Mouse (Mus musculus): ENCODE measurements around the gene Tmem120b. TPM values are rescaled to one million over a fixed set of nuclear protein-coding genes. Genes with fewer than 3 reads are reported as not detected.

Tmem120b gene
- polyA plus RNA-seq, 1 experiment from 2014 or later, result 9.0 TPM

GRCm38 (mm10) chr5:123166437-123166836 is 98.2 kb downstream of the Tmem120b start:
- Histone ChIP-seq H3K4me1 (no peaks in the 10 kb centered on the region; the same call in 1 of the 2 replicates), H3K36me3 (replicated peaks) (peaks cover 53% of the 10 kb centered on the region), H3K27ac (no peak overlapping the region), H3K4me3 (replicated peaks) (no peak overlapping the region), H3K27me3 (no peaks in the 10 kb centered on the region), H3K4me2 (no peak overlapping the region), H3K9ac (no peak overlapping the region), H3K9me3 (no peaks in the 10 kb centered on the region)
- ATAC-seq (ENCODE audit: low FRiP score), result no peak
- 92% methylated on average over 7 of the region's 10 CpGs for WGBS

Other genes with a start within 250 kb of the Tmem120b start
- gene Anapc5, start 247.1 kb upstream of the Tmem120b start, polyA plus RNA-seq (2016; fragmentation: Nextera tagmentation; extraction: Ambion mirVana), result 563 and 568 TPM in 2 replicates
- gene Rnf34, start 218.4 kb upstream of the Tmem120b start, polyA plus RNA-seq (2016; fragmentation: Nextera tagmentation; extraction: Ambion mirVana), result 44.1 and 50.1 TPM in 2 replicates
- 108 and 118 TPM in 2 replicates for gene Kdm2b, start 78.6 kb upstream of the Tmem120b start, polyA plus RNA-seq (2016; fragmentation: Nextera tagmentation; extraction: Ambion mirVana)
- 10.4 and 11.4 TPM in 2 replicates for gene Orai1, start 53.3 kb upstream of the Tmem120b start, polyA plus RNA-seq (2016; fragmentation: Nextera tagmentation; extraction: Ambion mirVana)
- gene Morn3, start 21.4 kb upstream of the Tmem120b start, polyA plus RNA-seq (2016; fragmentation: Nextera tagmentation; extraction: Ambion mirVana), result 0.50 TPM in 1 of 2 replicates, not detected in the other
- gene Rhof, start 64.3 kb downstream of the Tmem120b start, polyA plus RNA-seq (2016; fragmentation: Nextera tagmentation; extraction: Ambion mirVana), result 1.9 and 2.8 TPM in 2 replicates
- 13.1 and 13.6 TPM in 2 replicates for gene Setd1b, start 73.8 kb downstream of the Tmem120b start, polyA plus RNA-seq (2016; fragmentation: Nextera tagmentation; extraction: Ambion mirVana)
- gene Psmd9, start 101.0 kb downstream of the Tmem120b start, polyA plus RNA-seq (2016; fragmentation: Nextera tagmentation; extraction: Ambion mirVana), result 66.5 and 71.6 TPM in 2 replicates
- not detected in 2 replicates for gene Hpd, start 114.3 kb downstream of the Tmem120b start, polyA plus RNA-seq (2016; fragmentation: Nextera tagmentation; extraction: Ambion mirVana)
- gene Wdr66, start 183.7 kb downstream of the Tmem120b start, polyA plus RNA-seq (2016; fragmentation: Nextera tagmentation; extraction: Ambion mirVana), result 1.3 and 2.3 TPM in 2 replicates